Mouse (Mus musculus) c-Kit-positive CD71-positive TER-119-positive erythroid progenitor cells, embryonic 14.5 days (primary cell): Measurements from ENCODE around the gene Cln3.

Experiments used
- DNase-seq: peaks from one replicate; pipeline ENCODE4 v3.0.0-alpha.2; 2013; ENCODE audit warnings: low spot score

Gene Cln3

GRCm38 (mm10) chr7:126585717-126586116 lies at the start of gene Cln3:
TSS of gene Cln3 (minus strand) at chr7:126585817.
- DNase-seq = no peak

- no peak for DNase-seq
Observed at GRCm38 (mm10) chr7:126635375-126635774, 49.8 kb upstream of the Cln3 start.

- DNase-seq = no peak
Observed at GRCm38 (mm10) chr7:126632478-126632877, 46.9 kb upstream of the Cln3 start.

- no peak for DNase-seq
Observed at GRCm38 (mm10) chr7:126630824-126631518, 45.4 kb upstream of the Cln3 start, which contains the start of gene Nupr1. TSS of gene Nupr1 (minus strand) at chr7:126630861.

- no peak for DNase-seq
Observed at GRCm38 (mm10) chr7:126629915-126630314, 44.3 kb upstream of the Cln3 start.

- DNase-seq = no peak
Observed at GRCm38 (mm10) chr7:126628111-126628510, 42.5 kb upstream of the Cln3 start.

- no peak for DNase-seq
Observed at GRCm38 (mm10) chr7:126625807-126626600, 40.4 kb upstream of the Cln3 start.

- peak; percentile 66 for DNase-seq
Observed at GRCm38 (mm10) chr7:126625369-126625768, 39.8 kb upstream of the Cln3 start.

- DNase-seq = no peak
Observed at GRCm38 (mm10) chr7:126624774-126625173, 39.2 kb upstream of the Cln3 start.

- DNase-seq = no peak
Observed at GRCm38 (mm10) chr7:126623381-126623780, 37.8 kb upstream of the Cln3 start.

GRCm38 (mm10) chr7:126621452-126622359 lies 36.1 kb upstream of the Cln3 start:
- peak; percentile 32 for DNase-seq

GRCm38 (mm10) chr7:126619559-126620275 lies 34.1 kb upstream of the Cln3 start:
- DNase-seq = no peak

- DNase-seq = no peak
Observed at GRCm38 (mm10) chr7:126616707-126617106, 31.1 kb upstream of the Cln3 start.

GRCm38 (mm10) chr7:126612736-126613135 lies 27.1 kb upstream of the Cln3 start:
- DNase-seq = no peak

- no peak for DNase-seq
Observed at GRCm38 (mm10) chr7:126607796-126608195, 22.2 kb upstream of the Cln3 start.

- DNase-seq = no peak
Observed at GRCm38 (mm10) chr7:126607064-126607463, 21.4 kb upstream of the Cln3 start.

GRCm38 (mm10) chr7:126606611-126607010 lies 21.0 kb upstream of the Cln3 start:
- DNase-seq = no peak

GRCm38 (mm10) chr7:126602650-126603049 lies 17.0 kb upstream of the Cln3 start:
- DNase-seq = no peak

- no peak for DNase-seq
Observed at GRCm38 (mm10) chr7:126601896-126602295, 16.3 kb upstream of the Cln3 start.

GRCm38 (mm10) chr7:126598919-126599318 lies 13.3 kb upstream of the Cln3 start:
- DNase-seq = no peak

- no peak for DNase-seq
Observed at GRCm38 (mm10) chr7:126596414-126596813, 10.8 kb upstream of the Cln3 start.

GRCm38 (mm10) chr7:126595890-126596289 lies 10.3 kb upstream of the Cln3 start:
- no peak for DNase-seq
